Mouse (Mus musculus) thymus, adult 2 months (tissue): ENCODE data around the gene Xrcc3.

Experiments
- CTCF ChIP-seq: fragments of 200-500 bp; IDR thresholded peaks from 2 replicates; pipeline ENCODE4 v1.5.1; 2012; ENCODE audit warnings: mild to moderate bottlenecking, control low read depth, low read length, moderate library complexity, borderline replicate concordance; ENCODE audit not compliant: control insufficient read depth, poor library complexity, insufficient read depth; ENCODE audit errors: extremely low read depth
- POLR2A ChIP-seq: fragments of 200-500 bp; IDR thresholded peaks from 2 replicates; pipeline ENCODE4 v1.6.1; 2012; ENCODE audit warnings: mild to moderate bottlenecking, low read length, control low read depth, moderate library complexity; ENCODE audit not compliant: control insufficient read depth, poor library complexity, insufficient read depth; ENCODE audit errors: extremely low read depth

- peak; percentile 59; the same call in 1 of the 2 replicates for TF ChIP-seq POLR2A
- TF ChIP-seq CTCF: peak; percentile 50; the same call in 1 of the 2 replicates
Measured at GRCm38 (mm10) chr12:111813766-111814617, at the start of gene Xrcc3, which contains the start of gene Zfyve21.
